Mouse (Mus musculus): Measurements from ENCODE around the gene Grik4. TPM values are rescaled to one million over a fixed set of nuclear protein-coding genes. Genes with fewer than 3 reads are reported as not detected.

Gene Grik4
- total and polyA plus RNA-seq, 2 experiments from 2014 or later = 9.5 to 17.2 TPM

GRCm38 (mm10) chr9:42533041-42533440 lies 411.3 kb downstream of the Grik4 start:
- TF ChIP-seq CTCF (IDR thresholded peaks at IDR 0.05) = no peak
- WGBS = 6% methylated on average over 6 of the region's 6 CpGs
- Histone ChIP-seq H3K27me3 (ENCODE audit: insufficient read depth, low read length) (no peaks in the 10 kb centered on the region), H3K4me1 (ENCODE audit: insufficient read depth, low read length) (peaks cover 8% of the 10 kb centered on the region; the same call in 1 of the 2 replicates), H3K27ac (ENCODE audit: low read depth, low read length) (no peak overlapping the region), H3K4me3 (ENCODE audit: low read depth, low read length) (no peak overlapping the region), H3K9ac (replicated peaks; ENCODE audit: low read length, poor library complexity, severe bottlenecking) (no peak overlapping the region), H3K4me2 (ENCODE audit: low read depth, low read length, poor library complexity, severe bottlenecking) (no peak overlapping the region), H3K36me3 (ENCODE audit: insufficient read depth, low read length) (no peaks in the 10 kb centered on the region), H3K9me3 (ENCODE audit: low read length) (no peaks in the 10 kb centered on the region)
- no peak for ATAC-seq (ENCODE audit: low FRiP score)
- no peak for DNase-seq (ENCODE audit: low spot score)

- Histone ChIP-seq H3K4me2 (ENCODE audit: low read depth, low read length, poor library complexity, severe bottlenecking) (no peak overlapping the region), H3K9ac (replicated peaks; ENCODE audit: low read length, poor library complexity, severe bottlenecking) (0 out of 2 replicates have a peak overlapping the region, but pooled peaks have one; percentile 4), H3K27me3 (ENCODE audit: insufficient read depth, low read length) (no peaks in the 10 kb centered on the region), H3K27ac (ENCODE audit: low read depth, low read length) (no peak overlapping the region), H3K4me1 (ENCODE audit: insufficient read depth, low read length) (peaks cover 8% of the 10 kb centered on the region; the same call in 1 of the 2 replicates), H3K36me3 (ENCODE audit: insufficient read depth, low read length) (no peaks in the 10 kb centered on the region), H3K4me3 (ENCODE audit: low read depth, low read length) (no peak overlapping the region), H3K9me3 (ENCODE audit: low read length) (no peaks in the 10 kb centered on the region)
- TF ChIP-seq CTCF (IDR thresholded peaks at IDR 0.05) = no peak
- ATAC-seq (ENCODE audit: low FRiP score) = no peak
- WGBS = 65% methylated on average over 3 of the region's 3 CpGs
- no peak for DNase-seq (ENCODE audit: low spot score)
Measured at GRCm38 (mm10) chr9:42531951-42532350, 412.3 kb downstream of the Grik4 start.

- ATAC-seq (ENCODE audit: low FRiP score) = peak; percentile 34; the same call in 1 of the 2 replicates
- H3K9ac ChIP-seq (replicated peaks; ENCODE audit: low read length, poor library complexity, severe bottlenecking) = no peak overlapping the region
- 54% methylated on average over 7 of the region's 7 CpGs for WGBS
- peaks cover 8% of the 10 kb centered on the region; the same call in 1 of the 2 replicates for H3K4me1 ChIP-seq (ENCODE audit: insufficient read depth, low read length)
- no peak overlapping the region for H3K4me3 ChIP-seq (ENCODE audit: low read depth, low read length)
- no peaks in the 10 kb centered on the region for H3K9me3 ChIP-seq (ENCODE audit: low read length)
- H3K27ac ChIP-seq (ENCODE audit: low read depth, low read length) = peak overlapping the region; percentile 55
- H3K4me2 ChIP-seq (ENCODE audit: low read depth, low read length, poor library complexity, severe bottlenecking) = no peak overlapping the region
- DNase-seq (ENCODE audit: low spot score) = peak; percentile 81
- no peaks in the 10 kb centered on the region for H3K27me3 ChIP-seq (ENCODE audit: insufficient read depth, low read length)
- H3K36me3 ChIP-seq (ENCODE audit: insufficient read depth, low read length) = no peaks in the 10 kb centered on the region
- no peak for TF ChIP-seq CTCF (IDR thresholded peaks at IDR 0.05)
Measured at GRCm38 (mm10) chr9:42530221-42531152, 413.8 kb downstream of the Grik4 start.

GRCm38 (mm10) chr9:42520587-42521084 lies 423.7 kb downstream of the Grik4 start:
- Histone ChIP-seq H3K9me3 (ENCODE audit: low read length) (no peaks in the 10 kb centered on the region), H3K27ac (ENCODE audit: low read depth, low read length) (no peak overlapping the region), H3K4me3 (ENCODE audit: low read depth, low read length) (peak overlapping the region; percentile 29), H3K4me2 (ENCODE audit: low read depth, low read length, poor library complexity, severe bottlenecking) (peak overlapping the region; percentile 59), H3K27me3 (ENCODE audit: insufficient read depth, low read length) (no peaks in the 10 kb centered on the region), H3K9ac (replicated peaks; ENCODE audit: low read length, poor library complexity, severe bottlenecking) (peak overlapping the region; percentile 39; the same call in 1 of the 2 replicates), H3K36me3 (ENCODE audit: insufficient read depth, low read length) (no peaks in the 10 kb centered on the region), H3K4me1 (ENCODE audit: insufficient read depth, low read length) (peaks cover 5% of the 10 kb centered on the region)
- peak; percentile 41 for TF ChIP-seq CTCF (IDR thresholded peaks at IDR 0.05)
- WGBS = 3% methylated on average over 35 of the region's 36 CpGs
- DNase-seq (ENCODE audit: low spot score) = peak; percentile 64
- ATAC-seq (ENCODE audit: low FRiP score) = peak; percentile 78

GRCm38 (mm10) chr9:42518163-42518562 lies 426.1 kb downstream of the Grik4 start:
- Histone ChIP-seq H3K4me3 (ENCODE audit: low read depth, low read length) (no peak overlapping the region), H3K9me3 (ENCODE audit: low read length) (no peaks in the 10 kb centered on the region), H3K4me2 (ENCODE audit: low read depth, low read length, poor library complexity, severe bottlenecking) (no peak overlapping the region), H3K27ac (ENCODE audit: low read depth, low read length) (no peak overlapping the region), H3K27me3 (ENCODE audit: insufficient read depth, low read length) (no peaks in the 10 kb centered on the region), H3K4me1 (ENCODE audit: insufficient read depth, low read length) (peaks cover 5% of the 10 kb centered on the region), H3K9ac (replicated peaks; ENCODE audit: low read length, poor library complexity, severe bottlenecking) (no peak overlapping the region), H3K36me3 (ENCODE audit: insufficient read depth, low read length) (no peaks in the 10 kb centered on the region)
- ATAC-seq (ENCODE audit: low FRiP score) (no peak), DNase-seq (ENCODE audit: low spot score) (no peak)
- TF ChIP-seq CTCF (IDR thresholded peaks at IDR 0.05) = no peak
- 55% methylated on average over 14 of the region's 14 CpGs for WGBS

GRCm38 (mm10) chr9:42513159-42513558 lies 431.1 kb downstream of the Grik4 start:
- ATAC-seq (ENCODE audit: low FRiP score) = no peak; the same call in 1 of the 2 replicates
- 21% methylated on average over 5 of the region's 5 CpGs for WGBS

More at GRCm38 (mm10) chr9:42513159-42513558, 431.1 kb downstream of the Grik4 start:
- no peak overlapping the region for H3K4me2 ChIP-seq (ENCODE audit: low read depth, low read length, poor library complexity, severe bottlenecking)
- no peaks in the 10 kb centered on the region for H3K9me3 ChIP-seq (ENCODE audit: low read length)
- H3K4me1 ChIP-seq (ENCODE audit: insufficient read depth, low read length) = no peaks in the 10 kb centered on the region; the same call in 1 of the 2 replicates
- H3K36me3 ChIP-seq (ENCODE audit: insufficient read depth, low read length) = no peaks in the 10 kb centered on the region
- H3K9ac ChIP-seq (replicated peaks; ENCODE audit: low read length, poor library complexity, severe bottlenecking) = no peak overlapping the region
- no peak for DNase-seq (ENCODE audit: low spot score)
- no peak overlapping the region for H3K27ac ChIP-seq (ENCODE audit: low read depth, low read length)
- 0 out of 2 replicates have a peak, but pooled peaks cover 6% of the 10 kb centered on the region for H3K27me3 ChIP-seq (ENCODE audit: insufficient read depth, low read length)
- no peak for TF ChIP-seq CTCF (IDR thresholded peaks at IDR 0.05)
- no peak overlapping the region for H3K4me3 ChIP-seq (ENCODE audit: low read depth, low read length)
